Mouse (Mus musculus) ES-Bruce4 (cell line): ENCODE measurements around the gene Neu2. TPM values are rescaled to one million over a fixed set of nuclear protein-coding genes. Genes with fewer than 3 reads are reported as not detected.

Experiments
- H3K27ac ChIP-seq: 2 replicates; pipeline ENCODE4 v1.5.1; 2012; ENCODE audit warnings: low read length, inconsistent platforms; ENCODE audit not compliant: insufficient read depth
- H3K27me3 ChIP-seq: 2 replicates; pipeline ENCODE4 v1.6.1; 2012; ENCODE audit warnings: mild to moderate bottlenecking, low read length, inconsistent platforms; ENCODE audit not compliant: control insufficient read depth, poor library complexity, insufficient read depth, severe bottlenecking
- H3K36me3 ChIP-seq: 2 replicates; pipeline ENCODE4 v1.6.1; 2012; ENCODE audit warnings: inconsistent platforms, mild to moderate bottlenecking, low read length, moderate library complexity; ENCODE audit not compliant: control insufficient read depth, poor library complexity, insufficient read depth, severe bottlenecking
- H3K4me1 ChIP-seq: one replicate; pipeline ENCODE4 v1.8.1; 2011; ENCODE audit warnings: low read length; ENCODE audit not compliant: control insufficient read depth, insufficient read depth
- H3K4me3 ChIP-seq: 2 replicates; pipeline ENCODE4 v1.5.1; 2011; ENCODE audit warnings: low read depth, mild to moderate bottlenecking, low read length
- H3K9ac ChIP-seq: 2 replicates; pipeline ENCODE4 v1.6.1; 2012; ENCODE audit warnings: low read depth, mild to moderate bottlenecking, inconsistent platforms; ENCODE audit not compliant: poor library complexity, severe bottlenecking
- H3K9me3 ChIP-seq: replicated peaks from 2 replicates; pipeline ENCODE4 v1.6.1; 2012; ENCODE audit warnings: mild to moderate bottlenecking, low read length, inconsistent platforms; ENCODE audit not compliant: control insufficient read depth, poor library complexity, insufficient read depth, severe bottlenecking
- CTCF ChIP-seq: IDR thresholded peaks from one replicate; pipeline ENCODE4 v1.8.1; 2011; ENCODE audit warnings: low read depth, low read length
- EP300 ChIP-seq: IDR thresholded peaks from 2 replicates; pipeline ENCODE4 v1.6.1; 2011; ENCODE audit warnings: low read depth, low read length; ENCODE audit not compliant: insufficient read depth
- POLR2A ChIP-seq: IDR thresholded peaks from one replicate; pipeline ENCODE4 v1.8.1; 2011; ENCODE audit warnings: low read length; ENCODE audit not compliant: insufficient read depth
- polyA plus RNA-seq: library from polyadenylated mRNA; stranded (reverse); fragments of >200 nt; gene quantifications from 2 replicates; pipeline ENCODE4 v1.2.4, GENCODE M21; 2011; ENCODE audit warnings: low read depth; ENCODE audit not compliant: missing spikeins, insufficient read depth, insufficient read length

The Neu2 gene
- polyA plus RNA-seq, 1 experiment: not detected

DNA sequence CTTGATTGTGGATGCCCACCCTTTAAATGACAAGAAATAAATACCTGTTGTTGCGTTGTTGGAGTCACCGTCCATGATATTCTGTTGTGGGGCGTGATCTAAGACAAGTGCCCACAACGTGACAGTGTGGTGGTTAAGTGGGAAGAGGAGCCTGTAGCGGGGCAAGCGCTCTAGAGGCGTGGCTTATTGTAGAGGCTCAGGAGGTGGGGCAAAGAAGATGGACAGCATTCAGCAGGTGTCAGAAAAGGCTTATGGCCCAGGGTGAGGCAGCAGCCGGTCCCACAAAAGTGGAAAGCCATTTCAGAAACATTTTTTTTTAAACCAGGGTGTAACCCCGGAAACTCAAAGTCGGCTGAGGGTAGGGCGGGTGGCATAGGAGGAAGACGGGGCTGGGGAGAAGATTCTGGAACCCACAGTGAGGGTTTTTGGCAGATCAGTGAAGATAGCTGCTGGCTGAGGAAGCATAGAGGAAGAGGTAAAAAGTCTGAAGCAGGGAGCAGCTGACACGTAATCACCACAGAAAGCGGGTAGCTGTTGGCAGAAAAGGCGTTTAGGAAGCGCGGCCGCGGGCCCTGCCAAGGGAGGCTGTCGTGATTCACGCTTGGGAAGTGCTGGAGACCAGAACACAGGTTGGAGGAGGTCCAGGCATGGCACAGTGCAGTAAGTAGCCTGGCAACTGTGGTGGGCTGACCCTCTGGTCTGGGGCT lies 97.8 kb downstream of the Neu2 start:
- Histone ChIP-seq H3K9me3 (no peaks in the 10 kb centered on the region), H3K27ac (no peak overlapping the region), H3K36me3 (no peaks in the 10 kb centered on the region), H3K27me3 (no peaks in the 10 kb centered on the region), H3K4me1 (no peaks in the 10 kb centered on the region), H3K9ac (no peak overlapping the region), H3K4me3 (peak overlapping the region; percentile 32)
- TF ChIP-seq POLR2A: no peak
- no peak for TF ChIP-seq CTCF
- TF ChIP-seq EP300: no peak

DNA sequence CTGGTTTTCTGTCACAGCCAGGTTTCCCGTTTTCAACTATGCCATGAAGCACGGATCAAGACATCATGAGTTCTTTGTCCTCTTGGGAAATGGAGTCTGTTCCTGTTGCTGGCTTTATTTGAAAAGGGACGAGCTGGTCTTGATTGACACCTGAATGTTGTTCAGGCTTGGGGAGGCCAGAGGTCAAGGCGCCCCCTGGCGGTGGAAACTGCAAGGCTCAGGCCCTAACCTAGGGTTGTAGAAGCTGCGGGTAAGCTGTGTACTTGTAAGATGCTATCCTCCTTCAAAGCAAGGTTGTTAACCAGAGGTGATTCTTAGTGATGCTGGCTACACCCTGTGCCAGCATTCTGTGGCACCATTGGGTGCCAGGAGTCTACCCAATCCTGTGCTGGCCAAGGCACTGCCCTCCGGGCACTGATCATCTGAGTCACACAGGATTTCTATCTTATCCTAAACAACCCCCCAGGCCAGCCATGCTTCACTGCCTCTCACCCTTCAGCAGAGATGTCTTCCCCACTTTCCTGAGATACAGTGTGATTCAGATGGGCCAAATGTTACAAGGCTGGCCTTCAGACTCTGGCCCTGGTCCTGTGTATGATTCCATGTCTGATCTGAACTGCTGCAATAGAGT lies 98.8 kb downstream of the Neu2 start:
- Histone ChIP-seq H3K4me3 (no peak overlapping the region), H3K27me3 (no peaks in the 10 kb centered on the region), H3K4me1 (no peaks in the 10 kb centered on the region), H3K27ac (no peak overlapping the region), H3K9ac (no peak overlapping the region), H3K9me3 (no peaks in the 10 kb centered on the region), H3K36me3 (no peaks in the 10 kb centered on the region)
- TF ChIP-seq EP300: no peak
- peak; percentile 93 for TF ChIP-seq CTCF

DNA sequence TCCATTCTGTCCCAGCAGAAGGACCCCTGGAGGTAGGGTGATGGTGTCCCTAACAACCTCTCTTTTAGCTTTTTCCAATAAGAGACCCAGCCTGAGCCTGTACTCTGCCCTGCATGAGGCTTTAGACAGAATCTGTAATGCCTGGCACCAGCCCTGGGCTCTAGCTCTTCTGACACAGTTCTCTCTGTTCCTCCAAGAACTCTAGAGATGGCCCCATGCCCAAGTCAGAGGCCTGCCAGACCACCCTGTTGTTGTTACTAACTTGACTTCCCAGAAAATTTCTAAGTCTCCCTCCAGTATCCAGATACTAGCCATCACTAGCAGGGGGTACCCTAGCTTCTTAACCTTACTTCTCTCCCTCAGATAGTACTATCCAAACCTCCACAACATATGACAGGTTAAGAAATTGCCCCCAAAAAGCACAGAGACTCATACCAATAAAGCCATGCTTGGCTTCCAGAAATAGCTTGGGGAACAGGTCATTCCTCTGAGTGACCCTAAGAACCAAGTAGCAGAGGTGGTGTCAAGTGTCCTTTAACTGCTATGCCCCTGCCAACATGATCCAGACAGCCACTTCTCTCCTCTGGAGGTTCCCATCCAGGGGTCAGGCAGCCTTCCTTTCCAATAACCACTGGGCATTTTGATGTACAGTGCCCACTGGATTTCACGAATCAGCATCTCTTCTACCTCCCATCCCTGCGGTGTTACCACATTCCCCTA lies 105.0 kb downstream of the Neu2 start:
- Histone ChIP-seq H3K9me3 (no peaks in the 10 kb centered on the region), H3K36me3 (no peaks in the 10 kb centered on the region), H3K27ac (no peak overlapping the region), H3K4me3 (no peak overlapping the region), H3K4me1 (no peaks in the 10 kb centered on the region), H3K9ac (no peak overlapping the region), H3K27me3 (no peaks in the 10 kb centered on the region)
- TF ChIP-seq CTCF (no peak), EP300 (no peak), POLR2A (no peak)

DNA sequence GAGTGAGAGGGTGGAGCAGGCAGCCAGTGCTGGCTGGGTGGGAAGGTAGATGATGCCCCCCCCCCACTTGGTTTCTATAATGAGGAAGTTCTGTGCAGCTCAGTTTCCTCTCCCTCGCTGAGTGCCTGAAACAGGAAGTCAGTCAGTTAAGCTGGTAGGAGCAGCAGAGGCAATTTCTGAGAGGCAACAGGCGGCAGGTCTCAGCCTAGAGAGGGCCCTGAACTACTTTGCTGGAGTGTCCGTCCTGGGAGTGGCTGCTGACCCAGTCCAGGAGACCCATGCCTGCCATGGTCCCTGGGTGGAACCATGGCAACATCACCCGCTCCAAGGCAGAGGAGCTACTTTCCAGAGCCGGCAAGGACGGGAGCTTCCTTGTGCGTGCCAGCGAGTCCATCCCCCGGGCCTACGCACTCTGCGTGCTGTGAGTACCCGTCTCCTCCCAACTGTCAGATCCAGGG lies 110.6 kb downstream of the Neu2 start, which contains the start of gene Inpp5d:
TSS of gene Inpp5d (plus strand) at position 102 of the 458 bp plus-strand sequence.
- Histone ChIP-seq H3K27me3 (no peaks in the 10 kb centered on the region), H3K9ac (no peak within 1 kb of the TSS), H3K4me1 (no peaks in the 10 kb centered on the region), H3K9me3 (no peaks in the 10 kb centered on the region), H3K27ac (no peak within 1 kb of the TSS), H3K4me3 (no peak within 1 kb of the TSS), H3K36me3 (no peaks in the 10 kb centered on the region)
- no peak for TF ChIP-seq EP300
- TF ChIP-seq CTCF: no peak
- no peak for TF ChIP-seq POLR2A

DNA sequence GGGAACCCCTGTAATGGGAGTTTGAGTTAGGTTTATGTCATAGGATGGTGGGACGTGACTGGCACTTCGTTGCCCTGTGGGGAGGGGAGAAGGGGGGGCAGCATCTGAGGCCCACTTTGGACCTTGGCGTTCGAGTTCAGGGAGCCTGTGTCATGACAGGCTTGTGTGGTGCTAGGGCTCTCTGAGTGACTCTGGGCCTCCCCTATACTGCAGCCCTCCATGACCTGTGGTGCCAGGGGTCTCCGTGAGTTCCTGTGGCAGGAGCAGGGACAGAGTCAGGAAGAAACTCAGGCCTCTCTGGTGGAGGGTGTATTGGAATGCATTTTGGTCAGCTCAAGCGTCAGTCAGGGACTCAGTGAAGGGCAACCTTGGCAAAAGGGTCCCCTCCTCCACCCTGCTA lies 111.0 kb downstream of the Neu2 start:
- Histone ChIP-seq H3K4me3 (no peak overlapping the region), H3K27ac (no peak overlapping the region), H3K9me3 (no peaks in the 10 kb centered on the region), H3K27me3 (no peaks in the 10 kb centered on the region), H3K36me3 (no peaks in the 10 kb centered on the region), H3K9ac (no peak overlapping the region), H3K4me1 (no peaks in the 10 kb centered on the region)
- TF ChIP-seq CTCF (no peak), EP300 (no peak), POLR2A (no peak)

DNA sequence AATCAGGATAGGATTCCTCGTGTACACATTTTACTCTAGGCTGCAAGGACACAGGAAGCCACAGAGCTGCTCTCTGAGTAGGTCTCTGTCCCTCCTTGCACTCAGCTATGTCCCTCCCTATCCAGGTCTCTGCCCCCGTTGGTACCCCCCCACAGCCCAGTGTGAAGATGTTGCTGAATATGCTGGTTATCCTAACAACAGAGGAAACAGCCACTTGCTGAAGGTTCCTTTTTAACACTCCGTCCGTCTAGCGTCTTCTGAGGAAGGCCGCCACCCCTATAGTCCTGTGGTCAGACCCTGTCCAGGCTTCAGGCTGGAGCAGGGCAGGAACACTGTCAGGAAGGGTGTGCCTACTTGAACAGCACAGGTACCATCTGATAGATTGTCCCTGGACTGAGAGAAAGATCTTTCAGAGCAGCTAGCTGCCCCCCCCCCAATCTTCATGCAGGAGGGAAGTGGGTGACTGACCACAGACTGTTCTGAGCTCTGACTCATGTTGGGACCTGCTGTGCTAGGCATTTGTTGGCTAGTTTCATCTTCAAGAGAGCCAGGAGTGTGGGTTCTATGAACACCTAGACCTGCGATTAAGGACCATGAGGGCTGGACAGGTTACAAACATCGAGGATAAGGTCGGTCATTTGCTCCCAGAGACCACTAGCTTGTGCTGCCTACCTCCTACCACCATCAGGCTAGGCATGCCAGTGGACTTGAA lies 111.6 kb downstream of the Neu2 start:
- Histone ChIP-seq H3K36me3 (no peaks in the 10 kb centered on the region), H3K9me3 (no peaks in the 10 kb centered on the region), H3K4me1 (no peaks in the 10 kb centered on the region), H3K27me3 (no peaks in the 10 kb centered on the region), H3K9ac (no peak overlapping the region), H3K4me3 (no peak overlapping the region), H3K27ac (no peak overlapping the region)
- TF ChIP-seq POLR2A: no peak
